Mouse (Mus musculus) adrenal gland, postnatal 36 days (tissue): ENCODE measurements at regions not wholly inside any gene's neighbourhood (a gene's known extent, or its start where the extent isn't known, plus 50 kb on each side); places are given as distances from the start of the nearest gene placed in this dataset.

ENCODE experiments used
- DNase-seq, 2 experiments: peaks; one replicate each; pipeline ENCODE4 v3.0.0; 2021; ENCODE audit warnings: mixed read lengths in 1 of 2

GRCm38 (mm10) chr4:12534151-12534550 is 362.3 kb upstream of the Fam92a start:
- no peak for DNase-seq

- no peak for DNase-seq
These were observed 361.1 kb upstream of the Fam92a start for GRCm38 (mm10) chr4:12532961-12533360.

- DNase-seq, result no peak
These were observed 350.5 kb upstream of the Fam92a start for GRCm38 (mm10) chr4:12522358-12522757.

- no peak for DNase-seq
These were observed 349.4 kb upstream of the Fam92a start for GRCm38 (mm10) chr4:12521246-12521645.

- no peak for DNase-seq
These were observed 344.7 kb upstream of the Fam92a start for GRCm38 (mm10) chr4:12516497-12516896.

GRCm38 (mm10) chr4:12511656-12512385 is 340.0 kb upstream of the Fam92a start:
- DNase-seq, result peak; percentile 42 to 67

- no peak for DNase-seq
These were observed 335.2 kb upstream of the Fam92a start for GRCm38 (mm10) chr4:12506851-12507551.

GRCm38 (mm10) chr4:12501086-12501485 is 329.3 kb upstream of the Fam92a start:
- DNase-seq, result no peak

GRCm38 (mm10) chr4:12498426-12498825 is 326.6 kb upstream of the Fam92a start:
- DNase-seq, result no peak

- DNase-seq, result no peak
These were observed 320.7 kb upstream of the Fam92a start for GRCm38 (mm10) chr4:12492468-12492867.

- DNase-seq, result no peak
These were observed 319.5 kb upstream of the Fam92a start for GRCm38 (mm10) chr4:12491306-12491705.

GRCm38 (mm10) chr4:12490066-12490465 is 318.3 kb upstream of the Fam92a start:
- no peak for DNase-seq

GRCm38 (mm10) chr4:12489358-12489757 is 317.5 kb upstream of the Fam92a start:
- DNase-seq, result no peak

GRCm38 (mm10) chr4:12481481-12481880 is 309.7 kb upstream of the Fam92a start:
- no peak for DNase-seq

GRCm38 (mm10) chr4:12476717-12477116 is 304.9 kb upstream of the Fam92a start:
- no peak for DNase-seq

GRCm38 (mm10) chr4:12474981-12475568 is 303.3 kb upstream of the Fam92a start:
- no peak for DNase-seq

- DNase-seq, result no peak
These were observed 302.6 kb upstream of the Fam92a start for GRCm38 (mm10) chr4:12474421-12474820.

- no peak for DNase-seq
These were observed 289.9 kb upstream of the Fam92a start for GRCm38 (mm10) chr4:12461701-12462100.

- no peak for DNase-seq
These were observed 289.4 kb upstream of the Fam92a start for GRCm38 (mm10) chr4:12461251-12461650.

GRCm38 (mm10) chr4:12457978-12458597 is 286.3 kb upstream of the Fam92a start:
- no peak for DNase-seq

GRCm38 (mm10) chr4:12452086-12452485 is 280.3 kb upstream of the Fam92a start:
- no peak for DNase-seq

GRCm38 (mm10) chr4:12425507-12425906 is 253.7 kb upstream of the Fam92a start:
- no peak for DNase-seq
